Mouse (Mus musculus) kidney, adult 8-10 months (tissue): ENCODE measurements at regions not wholly inside any gene's neighbourhood (a gene's known extent, or its start where the extent isn't known, plus 50 kb on each side); places are given as distances from the start of the nearest gene placed in this dataset.
A peak's percentile ranks its signal among the peaks of the same experiment; 100 is the strongest.

Experiments
- DNase-seq, 2 experiments: peaks; one replicate each; pipeline ENCODE4 v3.0.0; 2022

GRCm38 (mm10) chr2:56714568-56714967 lies 409.2 kb downstream of the Nr4a2 start:
- DNase-seq: no peak

DNA sequence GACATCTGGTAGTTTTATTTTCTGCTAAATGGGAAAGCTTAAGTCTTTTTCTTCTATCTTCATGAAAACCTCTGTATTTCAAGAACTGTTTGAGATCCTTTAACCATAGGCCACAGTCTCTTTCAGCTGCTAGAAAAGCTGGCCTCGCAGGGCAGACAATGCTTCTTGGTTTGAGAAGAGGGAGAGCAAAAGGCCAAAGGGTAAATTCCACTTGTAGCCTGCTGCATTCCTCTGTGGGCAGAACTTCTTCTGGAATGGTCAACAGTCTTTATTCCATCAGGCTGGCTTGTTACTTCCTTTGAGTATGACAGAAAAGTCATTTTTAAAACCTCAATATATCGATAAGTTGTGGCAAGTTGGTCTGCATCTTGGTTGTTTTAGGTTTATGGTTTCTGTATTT lies 440.2 kb downstream of the Nr4a2 start:
- DNase-seq: peak; percentile 5 to 12

DNA sequence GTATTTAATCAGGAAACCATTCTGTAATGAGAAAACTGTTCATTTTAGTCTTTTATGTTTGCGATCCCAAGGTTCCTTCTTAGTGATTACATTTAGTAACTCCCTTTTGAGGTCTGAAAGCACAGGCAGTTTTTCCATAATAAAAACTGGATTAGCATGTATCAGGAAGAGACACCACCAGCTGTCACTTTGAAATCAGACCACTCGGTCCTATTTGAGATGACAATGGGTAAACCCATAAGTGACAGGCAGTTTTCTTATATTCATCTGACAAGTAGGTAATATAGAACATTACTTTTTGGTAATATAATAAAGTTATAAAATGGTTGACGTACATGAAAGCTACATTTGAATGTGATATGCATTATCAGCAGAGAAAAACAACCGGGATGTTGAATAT lies 449.9 kb downstream of the Nr4a2 start:
- no peak for DNase-seq

DNA sequence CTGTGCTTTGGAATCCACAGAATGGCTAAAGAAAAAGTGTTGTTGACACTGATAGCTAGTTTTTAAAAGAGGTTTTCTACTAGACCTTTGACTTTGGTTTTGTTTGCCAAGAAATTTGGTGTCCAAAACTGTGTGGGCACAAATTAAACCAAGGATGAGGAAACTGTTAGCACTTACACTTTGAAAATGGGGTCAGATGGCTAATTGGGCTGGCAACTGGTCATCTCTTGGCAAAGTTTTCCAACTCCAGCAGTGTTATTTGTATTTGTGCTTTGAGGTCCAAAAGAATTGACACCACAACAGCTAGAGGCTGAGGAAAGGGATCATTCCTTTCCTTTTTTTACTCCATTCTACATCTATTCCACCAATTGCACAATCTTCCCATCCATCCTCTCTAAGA lies 451.1 kb downstream of the Nr4a2 start:
- DNase-seq: no peak

GRCm38 (mm10) chr2:56662306-56662956 lies 461.4 kb downstream of the Nr4a2 start:
- no peak for DNase-seq
